Mouse (Mus musculus): ENCODE results near the gene Sirt4. TPM values are rescaled to one million over a fixed set of nuclear protein-coding genes. Genes with fewer than 3 reads are reported as not detected.
"Not testable (repeated sequence)": the region's sequence is repeated elsewhere in the genome, so short reads cannot be mapped to it uniquely, and the experiment has no call there.

Sirt4 gene
- 10 to 100 TPM; 26.8 to 31.2 TPM for total RNA-seq (2021)

- DNase-seq (ENCODE audit: extremely low spot score in 1 of 2, low spot score in 2 of 2) = peak; percentile 84 to 92
- intact Hi-C loops (cut with DNase I) = no loop called here
Measured at GRCm38 (mm10) chr5:115483947-115484920, at the start of gene Sirt4. TSS of gene Sirt4 (minus strand) at chr5:115484725.

GRCm38 (mm10) chr5:115531671-115532270 is 47.2 kb upstream of the Sirt4 start:
- intact Hi-C loops (cut with DNase I) = no loop called here

GRCm38 (mm10) chr5:115530447-115530809 is 45.9 kb upstream of the Sirt4 start:
- DNase-seq (ENCODE audit: extremely low spot score in 1 of 2, low spot score in 2 of 2) = peak in 1 of 2 experiments; percentile 72
- intact Hi-C loops (cut with DNase I) = no loop called here

More at GRCm38 (mm10) chr5:115531671-115532270, 47.2 kb upstream of the Sirt4 start:
- DNase-seq (ENCODE audit: extremely low spot score in 1 of 2, low spot score in 2 of 2) = peak in 1 of 2 experiments; percentile 76

GRCm38 (mm10) chr5:115529742-115530446 is 45.4 kb upstream of the Sirt4 start:
- DNase-seq (ENCODE audit: extremely low spot score in 1 of 2, low spot score in 2 of 2) = no peak

GRCm38 (mm10) chr5:115529364-115529741 is 44.8 kb upstream of the Sirt4 start:
- DNase-seq (ENCODE audit: extremely low spot score in 1 of 2, low spot score in 2 of 2) = no peak
- intact Hi-C loops (cut with DNase I) = no loop called here

More at GRCm38 (mm10) chr5:115529742-115530446, 45.4 kb upstream of the Sirt4 start:
- intact Hi-C loops (cut with DNase I) = no loop called here

GRCm38 (mm10) chr5:115528128-115528527 is 43.6 kb upstream of the Sirt4 start:
- no peak for DNase-seq (ENCODE audit: extremely low spot score in 1 of 2, low spot score in 2 of 2)

GRCm38 (mm10) chr5:115526456-115527202 is 42.1 kb upstream of the Sirt4 start:
- intact Hi-C loops (cut with DNase I) = no loop called here
- no peak for DNase-seq (ENCODE audit: extremely low spot score in 1 of 2, low spot score in 2 of 2)

More at GRCm38 (mm10) chr5:115528128-115528527, 43.6 kb upstream of the Sirt4 start:
- intact Hi-C loops (cut with DNase I) = no loop called here

- no peak for DNase-seq (ENCODE audit: extremely low spot score in 1 of 2, low spot score in 2 of 2)
- intact Hi-C loops (cut with DNase I) = no loop called here
Measured at GRCm38 (mm10) chr5:115525943-115526342, 41.4 kb upstream of the Sirt4 start.

GRCm38 (mm10) chr5:115525416-115525815 is 40.9 kb upstream of the Sirt4 start:
- intact Hi-C loops (cut with DNase I) = no loop called here

GRCm38 (mm10) chr5:115524471-115524870 is 39.9 kb upstream of the Sirt4 start:
- intact Hi-C loops (cut with DNase I) = no loop called here
- DNase-seq (ENCODE audit: extremely low spot score in 1 of 2, low spot score in 2 of 2) = no peak

More at GRCm38 (mm10) chr5:115525416-115525815, 40.9 kb upstream of the Sirt4 start:
- no peak for DNase-seq (ENCODE audit: extremely low spot score in 1 of 2, low spot score in 2 of 2)

- intact Hi-C loops (cut with DNase I) = no loop called here
- no peak for DNase-seq (ENCODE audit: extremely low spot score in 1 of 2, low spot score in 2 of 2)
Measured at GRCm38 (mm10) chr5:115523971-115524370, 39.4 kb upstream of the Sirt4 start.

- DNase-seq (ENCODE audit: extremely low spot score in 1 of 2, low spot score in 2 of 2) = no peak
- intact Hi-C loops (cut with DNase I) = no loop called here
Measured at GRCm38 (mm10) chr5:115522981-115523499, 38.5 kb upstream of the Sirt4 start.

- DNase-seq (ENCODE audit: extremely low spot score in 1 of 2, low spot score in 2 of 2) = no peak
- intact Hi-C loops (cut with DNase I) = no loop called here
Measured at GRCm38 (mm10) chr5:115522531-115522930, 38.0 kb upstream of the Sirt4 start.

GRCm38 (mm10) chr5:115521553-115522461 is 37.3 kb upstream of the Sirt4 start:
- DNase-seq (ENCODE audit: extremely low spot score in 1 of 2, low spot score in 2 of 2) = no peak
- intact Hi-C loops (cut with DNase I) = no loop called here

GRCm38 (mm10) chr5:115520325-115520869 is 35.9 kb upstream of the Sirt4 start:
- intact Hi-C loops (cut with DNase I) = no loop called here
- no peak for DNase-seq (ENCODE audit: extremely low spot score in 1 of 2, low spot score in 2 of 2)

GRCm38 (mm10) chr5:115518214-115518613 is 33.7 kb upstream of the Sirt4 start:
- intact Hi-C loops (cut with DNase I) = not testable (repeated sequence)

GRCm38 (mm10) chr5:115517501-115517900 is 33.0 kb upstream of the Sirt4 start:
- no peak for DNase-seq (ENCODE audit: extremely low spot score in 1 of 2, low spot score in 2 of 2)
- intact Hi-C loops (cut with DNase I) = no loop called here

More at GRCm38 (mm10) chr5:115518214-115518613, 33.7 kb upstream of the Sirt4 start:
- DNase-seq (ENCODE audit: extremely low spot score in 1 of 2, low spot score in 2 of 2) = not testable (repeated sequence)
